Mouse (Mus musculus) megakaryocyte, adult 5-6 weeks (primary cell): ENCODE results near the gene Ezh1. TPM values are rescaled to one million over a fixed set of nuclear protein-coding genes. Genes with fewer than 3 reads are reported as not detected.

Experiments used
- ATAC-seq: 2 replicates; pipeline ENCODE4 v1.8.0; 2016; ENCODE audit warnings: mild to moderate bottlenecking, inconsistent platforms; ENCODE audit not compliant: poor library complexity, severe bottlenecking
- total RNA-seq, 2 experiments: library from RNA; stranded (forward) in 1 of 2; stranded (reverse) in 1 of 2; fragments of 153-499, 151-499 nt in 1 of 2; fragments of 221-1000, 200-1000 nt in 1 of 2; gene quantifications; 2 replicates each; pipeline versions ENCODE4 v1.2.3 to v1.2.4; 2015 to 2017

Gene Ezh1
- total RNA-seq, 2 experiments from 2014 or later, result 20.0 to 20.1 TPM

GRCm38 (mm10) chr11:101152825-101153224, 73.4 kb downstream of the Ezh1 start:
- ATAC-seq, result no peak

- no peak for ATAC-seq
Measured at GRCm38 (mm10) chr11:101151063-101151462, 75.2 kb downstream of the Ezh1 start.

- ATAC-seq, result no peak
Measured at GRCm38 (mm10) chr11:101149178-101150105, 76.8 kb downstream of the Ezh1 start.

GRCm38 (mm10) chr11:101148751-101149150, 77.5 kb downstream of the Ezh1 start:
- no peak for ATAC-seq

- ATAC-seq, result no peak
Measured at GRCm38 (mm10) chr11:101146377-101146776, 79.9 kb downstream of the Ezh1 start.

- ATAC-seq, result peak; percentile 74
Measured at GRCm38 (mm10) chr11:101143338-101144225, 82.7 kb downstream of the Ezh1 start.

- no peak for ATAC-seq
Measured at GRCm38 (mm10) chr11:101142215-101142967, 83.9 kb downstream of the Ezh1 start.

Other genes with a start within 250 kb of the Ezh1 start
- gene Atp6v0a1, start 217.0 kb downstream of the Ezh1 start, total RNA-seq (2015), result 40.2 and 42.9 TPM in 2 replicates
- 35.2 and 46.1 TPM in 2 replicates for gene Atp6v0a1, start 217.0 kb downstream of the Ezh1 start, total RNA-seq (2017)
- 7.2 and 7.9 TPM in 2 replicates for gene Naglu, start 156.5 kb downstream of the Ezh1 start, total RNA-seq (2015)
- gene Naglu, start 156.5 kb downstream of the Ezh1 start, total RNA-seq (2017), result 8.9 and 9.1 TPM in 2 replicates
- 0.11 and 0.45 TPM in 2 replicates for gene Hsd17b1, start 148.1 kb downstream of the Ezh1 start, total RNA-seq (2015)
- gene Hsd17b1, start 148.1 kb downstream of the Ezh1 start, total RNA-seq (2017), result 0.29 TPM in 1 of 2 replicates, not detected in the other
- 10.6 and 13.1 TPM in 2 replicates for gene Coasy, start 143.9 kb downstream of the Ezh1 start, total RNA-seq (2015)
- gene Coasy, start 143.9 kb downstream of the Ezh1 start, total RNA-seq (2017), result 11.4 and 15.8 TPM in 2 replicates
- gene Mlx, start 139.2 kb downstream of the Ezh1 start, total RNA-seq (2015), result 62.7 and 64.8 TPM in 2 replicates
- 79.3 and 96.0 TPM in 2 replicates for gene Mlx, start 139.2 kb downstream of the Ezh1 start, total RNA-seq (2017)
- 11.5 and 14.9 TPM in 2 replicates for gene Psmc3ip, start 131.0 kb downstream of the Ezh1 start, total RNA-seq (2015)
- gene Psmc3ip, start 131.0 kb downstream of the Ezh1 start, total RNA-seq (2017), result 21.3 and 24.1 TPM in 2 replicates
- 15.9 and 17.2 TPM in 2 replicates for gene Retreg3, start 106.6 kb downstream of the Ezh1 start, total RNA-seq (2015)
- 48.1 and 53.1 TPM in 2 replicates for gene Retreg3, start 106.6 kb downstream of the Ezh1 start, total RNA-seq (2017)
- gene Tubg1, start 106.5 kb downstream of the Ezh1 start, total RNA-seq (2015), result 14.5 and 15.2 TPM in 2 replicates
- 32.2 and 34.4 TPM in 2 replicates for gene Tubg1, start 106.5 kb downstream of the Ezh1 start, total RNA-seq (2017)
- gene Tubg2, start 70.6 kb downstream of the Ezh1 start, total RNA-seq (2015), result not detected in 2 replicates
- gene Tubg2, start 70.6 kb downstream of the Ezh1 start, total RNA-seq (2017), result not detected in 2 replicates
- not detected in 2 replicates for gene Cntnap1, start 55.9 kb downstream of the Ezh1 start, total RNA-seq (2015)
- gene Cntnap1, start 55.9 kb downstream of the Ezh1 start, total RNA-seq (2017), result 0.07 TPM in 1 of 2 replicates, not detected in the other
- 0.96 and 1.6 TPM in 2 replicates for gene Plekhh3, start 55.1 kb downstream of the Ezh1 start, total RNA-seq (2015)
- 1.8 and 3.8 TPM in 2 replicates for gene Plekhh3, start 55.1 kb downstream of the Ezh1 start, total RNA-seq (2017)
- gene Ccr10, start 51.0 kb downstream of the Ezh1 start, total RNA-seq (2015), result 0.11 TPM in 1 of 2 replicates, not detected in the other
- 0.07 and 0.37 TPM in 2 replicates for gene Ccr10, start 51.0 kb downstream of the Ezh1 start, total RNA-seq (2017)
- not detected in 2 replicates for gene Ramp2, start 19.6 kb upstream of the Ezh1 start, total RNA-seq (2015)
- gene Ramp2, start 19.6 kb upstream of the Ezh1 start, total RNA-seq (2017), result not detected in 2 replicates
- gene Vps25, start 27.2 kb upstream of the Ezh1 start, total RNA-seq (2015), result 169 and 184 TPM in 2 replicates
- 54.6 and 55.7 TPM in 2 replicates for gene Vps25, start 27.2 kb upstream of the Ezh1 start, total RNA-seq (2017)
- 0.27 TPM in 1 of 2 replicates, not detected in the other for gene Wnk4, start 34.1 kb upstream of the Ezh1 start, total RNA-seq (2015)
- gene Wnk4, start 34.1 kb upstream of the Ezh1 start, total RNA-seq (2017), result 0.15 TPM in 1 of 2 replicates, not detected in the other
- 1.2 and 1.6 TPM in 2 replicates for gene Cntd1, start 52.5 kb upstream of the Ezh1 start, total RNA-seq (2015)
- gene Cntd1, start 52.5 kb upstream of the Ezh1 start, total RNA-seq (2017), result 1.7 TPM in 2 replicates
- 69.8 and 71.2 TPM in 2 replicates for gene Coa3, start 52.7 kb upstream of the Ezh1 start, total RNA-seq (2015)
- 23.2 and 33.6 TPM in 2 replicates for gene Coa3, start 52.7 kb upstream of the Ezh1 start, total RNA-seq (2017)
- 62.2 and 68.0 TPM in 2 replicates for gene Becn1, start 75.8 kb upstream of the Ezh1 start, total RNA-seq (2015)
- 129 and 168 TPM in 2 replicates for gene Becn1, start 75.8 kb upstream of the Ezh1 start, total RNA-seq (2017)
- 90.6 and 116 TPM in 2 replicates for gene Psme3, start 89.8 kb upstream of the Ezh1 start, total RNA-seq (2015)
- 62.1 and 91.5 TPM in 2 replicates for gene Psme3, start 89.8 kb upstream of the Ezh1 start, total RNA-seq (2017)
- gene Aoc2, start 98.6 kb upstream of the Ezh1 start, total RNA-seq (2015), result 0.98 and 2.1 TPM in 2 replicates
- 0.95 and 1.4 TPM in 2 replicates for gene Aoc2, start 98.6 kb upstream of the Ezh1 start, total RNA-seq (2017)
- 0.05 TPM in 1 of 2 replicates, not detected in the other for gene Aoc3, start 104.1 kb upstream of the Ezh1 start, total RNA-seq (2015)
- not detected in 2 replicates for gene Aoc3, start 104.1 kb upstream of the Ezh1 start, total RNA-seq (2017)
- gene G6pc, start 141.1 kb upstream of the Ezh1 start, total RNA-seq (2015), result not detected in 2 replicates
- gene G6pc, start 141.1 kb upstream of the Ezh1 start, total RNA-seq (2017), result not detected in 2 replicates
- gene Aarsd1, start 191.2 kb upstream of the Ezh1 start, total RNA-seq (2015), result 11.6 and 18.1 TPM in 2 replicates
- 22.9 and 28.9 TPM in 2 replicates for gene Aarsd1, start 191.2 kb upstream of the Ezh1 start, total RNA-seq (2017)
- 1.7 TPM in 1 of 2 replicates, not detected in the other for gene Gm27029, start 198.3 kb upstream of the Ezh1 start, total RNA-seq (2015)
- 0.95 and 1.3 TPM in 2 replicates for gene Gm27029, start 198.3 kb upstream of the Ezh1 start, total RNA-seq (2017)
- 2.4 and 3.0 TPM in 2 replicates for gene Rundc1, start 198.6 kb upstream of the Ezh1 start, total RNA-seq (2015)
- gene Rundc1, start 198.6 kb upstream of the Ezh1 start, total RNA-seq (2017), result 3.1 and 3.3 TPM in 2 replicates
- gene Ptges3l, start 198.9 kb upstream of the Ezh1 start, total RNA-seq (2015), result 0.43 and 2.5 TPM in 2 replicates
- 0.66 TPM in 1 of 2 replicates, not detected in the other for gene Ptges3l, start 198.9 kb upstream of the Ezh1 start, total RNA-seq (2017)
- gene Rpl27, start 215.8 kb upstream of the Ezh1 start, total RNA-seq (2015), result 334 and 336 TPM in 2 replicates
- gene Rpl27, start 215.8 kb upstream of the Ezh1 start, total RNA-seq (2017), result 2,102 and 2,594 TPM in 2 replicates
- 60.6 and 62.4 TPM in 2 replicates for gene Ifi35, start 221.9 kb upstream of the Ezh1 start, total RNA-seq (2015)
- gene Ifi35, start 221.9 kb upstream of the Ezh1 start, total RNA-seq (2017), result 47.3 and 56.5 TPM in 2 replicates
- gene Rnd2, start 238.5 kb upstream of the Ezh1 start, total RNA-seq (2015), result 0.13 and 0.16 TPM in 2 replicates
- gene Rnd2, start 238.5 kb upstream of the Ezh1 start, total RNA-seq (2017), result 0.20 TPM in 1 of 2 replicates, not detected in the other
- 7.3 and 10.8 TPM in 2 replicates for gene Vat1, start 239.8 kb upstream of the Ezh1 start, total RNA-seq (2015)
- gene Vat1, start 239.8 kb upstream of the Ezh1 start, total RNA-seq (2017), result 3.4 and 5.2 TPM in 2 replicates